Mouse (Mus musculus) olfactory bulb, adult 2 months (tissue): ENCODE results near the gene Selplg.

Source experiments
- CTCF ChIP-seq: fragments of 200-500 bp; IDR thresholded peaks from 2 replicates; pipeline ENCODE4 v1.5.1; 2012; ENCODE audit warnings: low read depth, mild to moderate bottlenecking, low read length, moderate library complexity; ENCODE audit not compliant: insufficient read depth
- POLR2A ChIP-seq: fragments of 200-500 bp; IDR thresholded peaks from 2 replicates; pipeline ENCODE4 v1.6.1; 2012; ENCODE audit warnings: mild to moderate bottlenecking, low read depth, low read length, moderate library complexity; ENCODE audit not compliant: insufficient read depth

DNA sequence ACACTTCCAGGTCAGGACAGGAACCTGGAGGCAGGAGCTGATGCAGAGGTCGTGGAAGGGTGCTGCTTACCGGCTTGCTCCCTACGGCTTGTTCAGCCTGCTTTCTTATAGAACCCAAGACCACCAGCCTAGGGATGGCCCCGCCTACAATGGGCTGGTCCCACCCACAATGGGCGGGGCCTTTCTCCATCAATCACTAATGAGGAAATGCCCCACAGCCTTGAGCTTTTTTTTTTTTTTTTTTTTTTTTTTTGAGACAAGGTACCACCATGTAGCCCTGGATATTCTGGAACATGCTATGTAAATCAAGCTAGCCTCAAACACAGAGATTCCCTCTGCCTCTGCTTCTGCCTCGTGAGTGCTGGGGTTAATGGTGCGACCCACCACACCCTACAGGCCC is 50.6 kb downstream of the Selplg start:
- TF ChIP-seq CTCF (no peak), POLR2A (no peak)
